8 mouse cellular contexts compared by ENCODE assay signal in genomic region chr4:135271881-135272616, GRCm38 (mm10). TPM values are rescaled to one million over a fixed set of nuclear protein-coding genes. Genes with fewer than 3 reads are reported as not detected.
A peak's percentile ranks its signal among the peaks of the same experiment; 100 is the strongest.
DNase-seq lines count a peak whose midpoint lies in the region; ATAC-seq and TF ChIP-seq lines count a peak whose summit lies in the region.

No protein-coding gene starts in this region.

- no peak for TF ChIP-seq EP300 in liver, postnatal 0 days (IDR thresholded peaks at IDR 0.05; ENCODE audit: low read depth)

- no peaks in the 10 kb centered on the region for H3K9me3 ChIP-seq in intestine, embryonic 16.5 days (ENCODE audit: control insufficient read depth, low read length)
- H3K9me3 ChIP-seq in liver, postnatal 0 days (ENCODE audit: low read length), result no peaks in the 10 kb centered on the region
- no peaks in the 10 kb centered on the region for H3K9me3 ChIP-seq in neural tube, embryonic 14.5 days (ENCODE audit: control insufficient read depth, low read length)

- in situ Hi-C loops in Patski (cut with MboI; ENCODE audit: low pct_unique_long_range_greater_than_20kb), result no loop called here

- POLR2A ChIA-PET in Patski (lab: Charles Lee), result interaction anchor here (0.9 to 1.7 kb wide), 9 partner anchors 10 to 65 kb away, joined by 3 to 6 read pairs (median 3); no protein-coding TSS in a partner anchor

- DNase-seq in 416B (ENCODE audit: low read depth) (peak; percentile 78), Patski (ENCODE audit: low read depth, low spot score) (no peak)
- DNase-seq in embryo, embryonic 10.5 days (ENCODE audit: low spot score), result peak; percentile 83
- peak; percentile 75 for DNase-seq in liver, postnatal 0 days
- peak; percentile 60 for DNase-seq in urinary bladder, postnatal 25 days (ENCODE audit: low spot score)

- H3K4me3 ChIP-seq in intestine, embryonic 16.5 days (ENCODE audit: low read length), result peak overlapping the region; percentile 62
- peak overlapping the region; percentile 88 for H3K4me3 ChIP-seq in liver, postnatal 0 days (ENCODE audit: low read depth, low read length)
- peak overlapping the region; percentile 84 for H3K4me3 ChIP-seq in neural tube, embryonic 14.5 days (ENCODE audit: low read depth, low read length)

- H3K4me2 ChIP-seq in intestine, embryonic 16.5 days (ENCODE audit: low read depth, low read length), result peak overlapping the region; percentile 65
- H3K4me2 ChIP-seq in liver, postnatal 0 days (ENCODE audit: low read depth, low read length), result peak overlapping the region; percentile 85
- peak overlapping the region; percentile 76 for H3K4me2 ChIP-seq in neural tube, embryonic 14.5 days (ENCODE audit: low read depth, low read length)

- no peaks in the 10 kb centered on the region for H3K27me3 ChIP-seq in Patski
- no peaks in the 10 kb centered on the region for H3K27me3 ChIP-seq in intestine, embryonic 16.5 days (replicated peaks; ENCODE audit: control insufficient read depth, insufficient read depth, low read length)
- no peaks in the 10 kb centered on the region for H3K27me3 ChIP-seq in liver, postnatal 0 days (ENCODE audit: insufficient read depth, low read length)
- peaks cover 4% of the 10 kb centered on the region; the same call in 1 of the 2 replicates for H3K27me3 ChIP-seq in neural tube, embryonic 14.5 days (ENCODE audit: control insufficient read depth, insufficient read depth, low read length)

- peak overlapping the region; percentile 92 for H3K9ac ChIP-seq in intestine, embryonic 16.5 days (ENCODE audit: low read depth, low read length)
- peak overlapping the region; percentile 95 for H3K9ac ChIP-seq in liver, postnatal 0 days (replicated peaks)
- H3K9ac ChIP-seq in neural tube, embryonic 14.5 days (replicated peaks; ENCODE audit: low read depth, low read length), result peak overlapping the region; percentile 87

- no peaks in the 10 kb centered on the region for H3K36me3 ChIP-seq in intestine, embryonic 16.5 days (ENCODE audit: control insufficient read depth, insufficient read depth, low read length)
- H3K36me3 ChIP-seq in liver, postnatal 0 days (replicated peaks; ENCODE audit: insufficient read depth, low read length), result peaks cover 6% of the 10 kb centered on the region; the same call in 1 of the 2 replicates
- H3K36me3 ChIP-seq in neural tube, embryonic 14.5 days (ENCODE audit: control insufficient read depth, insufficient read depth, low read length), result no peaks in the 10 kb centered on the region

- peak overlapping the region; percentile 97 for H3K27ac ChIP-seq in intestine, embryonic 16.5 days (ENCODE audit: low read length)
- H3K27ac ChIP-seq in liver, postnatal 0 days (ENCODE audit: low read depth), result peak overlapping the region; percentile 97
- peak overlapping the region; percentile 92 for H3K27ac ChIP-seq in neural tube, embryonic 14.5 days (ENCODE audit: low read depth, low read length)

- CTCF ChIA-PET in Patski (lab: Charles Lee), result interaction anchor here (0.7 to 1.7 kb wide), 3 partner anchors 18 to 52 kb away, joined by 3 to 4 read pairs (median 3); no protein-coding TSS in a partner anchor

- peak; percentile 4 for ATAC-seq in Patski
- ATAC-seq in granulocyte monocyte progenitor cell, adult 5-6 weeks (replicated peaks; ENCODE audit: poor library complexity, severe bottlenecking), result peak; percentile 13
- peak; percentile 30; the same call in 1 of the 2 replicates for ATAC-seq in intestine, embryonic 16.5 days
- ATAC-seq in liver, postnatal 0 days, result peak; percentile 51
- peak; percentile 70 for ATAC-seq in neural tube, embryonic 14.5 days (ENCODE audit: low read depth)

- 0% methylated on average over 66 of the region's 67 CpGs for WGBS in intestine, embryonic 16.5 days
- under 1% methylated on average over 61 of the region's 67 CpGs for WGBS in liver, postnatal 0 days (ENCODE audit: insufficient replicate concordance)
- WGBS in neural tube, embryonic 14.5 days, result under 1% methylated on average over 58 of the region's 67 CpGs

- peaks cover 42% of the 10 kb centered on the region for H3K4me1 ChIP-seq in intestine, embryonic 16.5 days (ENCODE audit: control insufficient read depth, insufficient read depth, low read length)
- H3K4me1 ChIP-seq in liver, postnatal 0 days (ENCODE audit: insufficient read depth), result peaks cover 47% of the 10 kb centered on the region
- peaks cover 27% of the 10 kb centered on the region for H3K4me1 ChIP-seq in neural tube, embryonic 14.5 days (ENCODE audit: control insufficient read depth, insufficient read depth, low read length)

- TF ChIP-seq CTCF in Patski (IDR thresholded peaks at IDR 0.05), result no peak
- peak; percentile 16; the same call in 1 of the 2 replicates for TF ChIP-seq CTCF in liver, postnatal 0 days (IDR thresholded peaks at IDR 0.05; ENCODE audit: low read depth)

RNA-seq across cellular contexts. Expression of gene Clic4, which starts 0.6 kb away (rescaled TPM):
- 196 TPM for polyA plus RNA-seq in Patski (2021)
- total RNA-seq in granulocyte monocyte progenitor cell, adult 5-6 weeks (2014; fragmentation: Nextera tagmentation), result 22.3 and 25.8 TPM in 2 replicates
- total RNA-seq in granulocyte monocyte progenitor cell, adult 5-6 weeks (2017), result 28.2 and 28.9 TPM in 2 replicates
- polyA plus RNA-seq in intestine, embryonic 16.5 days (2015; fragmentation: Nextera tagmentation; extraction: Ambion mirVana), result 107 and 109 TPM in 2 replicates
- polyA plus RNA-seq in liver, postnatal 0 days (2015; fragmentation: Nextera tagmentation; extraction: Ambion mirVana), result 52.2 and 64.6 TPM in 2 replicates
- polyA plus RNA-seq in neural tube, embryonic 14.5 days (2014; fragmentation: Nextera tagmentation; extraction: Ambion mirVana), result 27.5 and 48.5 TPM in 2 replicates

Comparison
In these comparisons a context has a peak if more than half of its experiments do, and no peak if none do; other contexts are left out.
1. ATAC-seq: peak in every context shown above with its lines; median percentile 70 in neural tube, embryonic 14.5 days; 51 in liver, postnatal 0 days; 30 in intestine, embryonic 16.5 days; 13 in granulocyte monocyte progenitor cell, adult 5-6 weeks; 4 in Patski.